Mouse (Mus musculus) small intestine, adult 2 months (tissue): ENCODE measurements around the gene Tdp1.

Source experiments
- CTCF ChIP-seq: fragments of 200-500 bp; IDR thresholded peaks from 2 replicates; pipeline ENCODE4 v1.5.1; 2012; ENCODE audit warnings: low read depth, mild to moderate bottlenecking, control low read depth, inconsistent platforms, low read length, moderate library complexity, mixed read lengths; ENCODE audit not compliant: insufficient replicate concordance, insufficient read length; ENCODE audit errors: extremely low read depth
- POLR2A ChIP-seq: fragments of 200-500 bp; IDR thresholded peaks from 2 replicates; pipeline ENCODE4 v1.6.1; 2012; ENCODE audit warnings: low read depth, mild to moderate bottlenecking, control low read depth, inconsistent platforms, low read length, moderate library complexity

GRCm38 (mm10) chr12:99921045-99921444 lies 36.7 kb downstream of the Tdp1 start:
- no peak for TF ChIP-seq CTCF
- TF ChIP-seq POLR2A: no peak
